Mouse (Mus musculus): ENCODE measurements at regions not wholly inside any gene's neighbourhood (a gene's known extent, or its start where the extent isn't known, plus 50 kb on each side); places are given as distances from the start of the nearest gene placed in this dataset.

DNA sequence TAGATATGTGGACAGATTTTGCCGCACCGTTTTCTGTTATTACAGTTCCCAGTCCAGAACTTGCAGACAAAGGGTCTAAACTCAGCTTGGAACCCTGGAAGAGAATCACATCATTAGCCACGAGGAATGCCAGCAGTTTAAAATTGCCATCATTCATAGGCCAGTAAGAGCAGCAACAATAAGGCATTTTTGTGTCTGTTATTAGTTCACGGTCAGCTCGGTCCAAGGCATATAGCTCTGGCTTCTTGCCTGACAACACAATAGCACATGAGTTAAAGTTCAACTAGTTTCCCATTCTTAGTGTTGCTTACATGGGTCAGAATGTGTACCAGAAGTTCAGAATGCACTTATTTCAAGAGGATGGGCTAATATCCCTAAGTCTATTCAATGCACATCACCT, 103.4 kb downstream of the Olig3 start:
- TF ChIP-seq CTCF (IDR thresholded peaks at IDR 0.05; ENCODE audit: borderline replicate concordance, insufficient read depth, low read length) (no peak), POLR2A (IDR thresholded peaks at IDR 0.05; ENCODE audit: low read depth, low read length) (no peak)

Data from embryonic fibroblast, embryonic 13.5 days (primary cell).